ENCODE assay signal across 8 mouse cellular contexts in the genomic region with DNA sequence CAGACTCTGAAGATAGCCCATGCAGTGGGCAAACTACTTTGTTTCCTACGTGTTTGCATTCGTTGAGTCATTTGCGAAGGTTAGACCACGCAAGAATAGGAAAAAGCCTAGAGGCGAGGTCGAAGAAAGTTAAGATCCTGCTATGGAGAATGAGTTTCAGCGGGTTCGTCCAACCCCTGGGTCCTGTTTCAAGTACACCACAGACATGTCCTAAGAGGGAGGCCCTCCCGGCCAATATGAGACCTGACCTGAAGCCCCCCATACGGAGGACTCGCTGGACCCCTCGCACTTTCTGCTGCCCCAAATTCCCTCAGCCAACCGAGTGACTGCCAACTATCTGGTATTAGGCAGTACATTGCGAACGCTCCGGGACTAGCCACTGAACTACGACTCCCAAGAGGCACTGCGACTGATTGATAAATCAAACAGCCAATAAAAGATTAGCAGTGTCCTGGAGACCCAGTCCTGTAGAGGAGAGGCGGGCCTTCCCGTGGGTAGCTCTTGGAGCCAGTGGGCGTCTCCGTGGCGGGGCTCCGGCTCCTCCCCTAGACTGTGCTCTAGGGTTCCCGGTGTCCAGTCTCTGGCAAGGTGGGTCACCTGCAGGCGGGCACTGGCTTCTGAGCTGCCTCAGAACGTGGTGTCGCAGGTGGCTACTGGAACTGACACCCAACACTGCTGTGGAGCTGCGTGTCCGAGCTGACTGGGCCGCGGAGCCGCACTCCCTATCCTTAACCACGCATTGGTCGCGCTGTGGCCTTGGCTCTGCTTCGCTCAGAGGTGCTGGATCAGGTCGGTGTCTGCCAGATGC. TPM values are rescaled to one million over a fixed set of nuclear protein-coding genes. Genes with fewer than 3 reads are reported as not detected.
DNase-seq lines count a peak whose midpoint lies in the region; ATAC-seq and TF ChIP-seq lines count a peak whose summit lies in the region.

A gene (plus strand): TSS at position 558 of the 808 bp plus-strand sequence.

- no peaks in the 10 kb centered on the region for H3K27me3 ChIP-seq in embryonic facial prominence, embryonic 15.5 days
- no peaks in the 10 kb centered on the region for H3K27me3 ChIP-seq in limb, embryonic 14.5 days (ENCODE audit: control insufficient read depth, insufficient read depth, low read length)
- H3K27me3 ChIP-seq in midbrain, postnatal 0 days (ENCODE audit: insufficient read depth, low read length): no peaks in the 10 kb centered on the region

- DNase-seq in 416B (ENCODE audit: low read depth): peak; percentile 97
- peak; percentile 99 for DNase-seq in heart, adult 8-10 months (ENCODE audit: low spot score)
- peak; percentile 99 for DNase-seq in kidney, adult 9 months
- DNase-seq in limb, embryonic 14.5 days (ENCODE audit: low spot score): peak; percentile 100
- DNase-seq in midbrain, postnatal 0 days (ENCODE audit: low spot score): peak; percentile 99
- peak; percentile 77 to 87 for DNase-seq in spleen, postnatal 14 days (ENCODE audit: low spot score in 2 of 2)

- peak within 1 kb of the TSS; percentile 66 for H3K4me2 ChIP-seq in embryonic facial prominence, embryonic 15.5 days (replicated peaks)
- H3K4me2 ChIP-seq in limb, embryonic 14.5 days (replicated peaks; ENCODE audit: low read depth, low read length, severe bottlenecking): peak within 1 kb of the TSS; percentile 68
- H3K4me2 ChIP-seq in midbrain, postnatal 0 days (ENCODE audit: low read depth, low read length, poor library complexity, severe bottlenecking): peak within 1 kb of the TSS; percentile 66

- peak within 1 kb of the TSS; percentile 50 for H3K9ac ChIP-seq in embryonic facial prominence, embryonic 15.5 days
- H3K9ac ChIP-seq in limb, embryonic 14.5 days (ENCODE audit: low read depth, low read length, severe bottlenecking): peak within 1 kb of the TSS; percentile 64
- H3K9ac ChIP-seq in midbrain, postnatal 0 days (replicated peaks; ENCODE audit: low read length, poor library complexity, severe bottlenecking): peak within 1 kb of the TSS; percentile 70

- no peak within 1 kb of the TSS for H3K27ac ChIP-seq in bone marrow, adult 2 months (ENCODE audit: control insufficient read depth, insufficient read depth, low read depth, low read length, poor library complexity)
- no peak within 1 kb of the TSS; the same call in 1 of the 2 replicates for H3K27ac ChIP-seq in embryonic facial prominence, embryonic 15.5 days (replicated peaks)
- no peak within 1 kb of the TSS for H3K27ac ChIP-seq in limb, embryonic 14.5 days (replicated peaks; ENCODE audit: low read depth, low read length)
- peak within 1 kb of the TSS; percentile 63 for H3K27ac ChIP-seq in midbrain, postnatal 0 days (ENCODE audit: low read depth, low read length)

- no peaks in the 10 kb centered on the region for H3K36me3 ChIP-seq in embryonic facial prominence, embryonic 15.5 days
- H3K36me3 ChIP-seq in limb, embryonic 14.5 days (ENCODE audit: control insufficient read depth, insufficient read depth, low read length): no peaks in the 10 kb centered on the region
- H3K36me3 ChIP-seq in midbrain, postnatal 0 days (ENCODE audit: insufficient read depth, low read length): no peaks in the 10 kb centered on the region

- 2% methylated on average over 38 of the region's 38 CpGs for whole genome bisulfite sequencing in bone marrow, adult 2 months
- 3% methylated on average over 38 of the region's 38 CpGs for WGBS in embryonic facial prominence, embryonic 15.5 days
- 3% methylated on average over 38 of the region's 38 CpGs for WGBS in limb, embryonic 14.5 days
- WGBS in midbrain, postnatal 0 days: 4% methylated on average over 38 of the region's 38 CpGs

- no peak; the same call in 1 of the 2 replicates for TF ChIP-seq POLR2A in bone marrow, adult 2 months (IDR thresholded peaks at IDR 0.05; ENCODE audit: borderline replicate concordance, control insufficient read depth, low read depth, low read length)
- peak; percentile 59; the same call in 1 of the 2 replicates for TF ChIP-seq POLR2A in limb, embryonic 14.5 days (IDR thresholded peaks at IDR 0.05; ENCODE audit: borderline replicate concordance, extremely low read depth, insufficient read depth, insufficient read length)

- peak; percentile 100 for ATAC-seq in embryonic facial prominence, embryonic 15.5 days (ENCODE audit: insufficient number of reproducible peaks, low FRiP score, low TSS enrichment, low read depth)
- peak; percentile 98 for ATAC-seq in limb, embryonic 14.5 days (ENCODE audit: low FRiP score, low read depth)
- ATAC-seq in midbrain, postnatal 0 days (ENCODE audit: low FRiP score): peak; percentile 99

- H3K4me3 ChIP-seq in bone marrow, adult 2 months (replicated peaks; ENCODE audit: control insufficient read depth, low read depth, low read length): peak within 1 kb of the TSS; percentile 80
- H3K4me3 ChIP-seq in embryonic facial prominence, embryonic 15.5 days (replicated peaks): peak within 1 kb of the TSS; percentile 83
- peak within 1 kb of the TSS; percentile 66 for H3K4me3 ChIP-seq in limb, embryonic 14.5 days (replicated peaks; ENCODE audit: low read length)
- peak within 1 kb of the TSS; percentile 64 for H3K4me3 ChIP-seq in midbrain, postnatal 0 days (ENCODE audit: low read depth, low read length)

- H3K9me3 ChIP-seq in embryonic facial prominence, embryonic 15.5 days (replicated peaks): no peaks in the 10 kb centered on the region
- no peaks in the 10 kb centered on the region for H3K9me3 ChIP-seq in limb, embryonic 14.5 days (ENCODE audit: control insufficient read depth, low read length)
- no peaks in the 10 kb centered on the region for H3K9me3 ChIP-seq in midbrain, postnatal 0 days (ENCODE audit: low read length)

- H3K4me1 ChIP-seq in bone marrow, adult 2 months (ENCODE audit: control insufficient read depth, insufficient read depth, low read length): no peaks in the 10 kb centered on the region
- peaks cover 9% of the 10 kb centered on the region; the same call in 1 of the 2 replicates for H3K4me1 ChIP-seq in embryonic facial prominence, embryonic 15.5 days
- peaks cover 7% of the 10 kb centered on the region for H3K4me1 ChIP-seq in limb, embryonic 14.5 days (ENCODE audit: control insufficient read depth, insufficient read depth, low read length)
- peaks cover 7% of the 10 kb centered on the region; the same call in 1 of the 2 replicates for H3K4me1 ChIP-seq in midbrain, postnatal 0 days (ENCODE audit: insufficient read depth, low read length)

- TF ChIP-seq CTCF in bone marrow, adult 2 months (IDR thresholded peaks at IDR 0.05; ENCODE audit: control insufficient read depth, insufficient read depth, low read length): no peak
- 0 out of 2 replicates have a peak, but pooled peaks have one; percentile 2 for TF ChIP-seq CTCF in midbrain, postnatal 0 days (IDR thresholded peaks at IDR 0.05)

RNA-seq across cellular contexts. Expression of the gene that starts here (rescaled TPM):
- 0.42 and 0.70 TPM in 2 replicates for polyA plus RNA-seq in bone marrow, adult 2 months (2011; ENCODE audit: insufficient read depth, insufficient read length, low replicate concordance, missing spikeins)
- polyA plus RNA-seq in embryonic facial prominence, embryonic 15.5 days (2015; fragmentation: Nextera tagmentation; extraction: Ambion mirVana): 1.9 and 2.1 TPM in 2 replicates
- 1 to 10 TPM; 1.4 to 1.9 (median 1.7) TPM for total RNA-seq in heart, adult 8-10 months (2022)
- 2.7 and 3.0 TPM in 2 replicates for polyA plus RNA-seq in limb, embryonic 14.5 days (2012; rRNA removed)
- 1.7 and 1.8 TPM in 2 replicates for polyA plus RNA-seq in limb, embryonic 14.5 days (2014; fragmentation: Nextera tagmentation; extraction: Ambion mirVana)
- 3.8 and 4.0 TPM in 2 replicates for total RNA-seq in midbrain, postnatal 0 days (2014; rRNA removed)
- 1.9 and 2.0 TPM in 2 replicates for polyA plus RNA-seq in midbrain, postnatal 0 days (2015; fragmentation: Nextera tagmentation; extraction: Ambion mirVana)
